Mouse (Mus musculus) liver, embryonic 14.5 days (tissue): ENCODE data around the gene Rims1. TPM values are rescaled to one million over a fixed set of nuclear protein-coding genes. Genes with fewer than 3 reads are reported as not detected.

Source experiments
- ATAC-seq: fragments of 200-750 bp; cut with Nextera tagmentation; 2 replicates; pipeline ENCODE4 v1.8.0; 2017; ENCODE audit warnings: moderate number of reproducible peaks, mild to moderate bottlenecking, moderate library complexity; ENCODE audit not compliant: insufficient read depth
- DNase-seq, 3 experiments: peaks; one replicate each; pipeline ENCODE4 v3.0.0-alpha.2; 2012 to 2013; ENCODE audit warnings: low read depth in 3 of 3, low spot score in 3 of 3
- H3K27ac ChIP-seq: fragments of 300-500 bp; sonication (generic); 2 replicates; pipeline ENCODE4 v1.5.1; 2014; ENCODE audit warnings: moderate library complexity, mild to moderate bottlenecking, control low read depth, inconsistent platforms
- H3K27me3 ChIP-seq: fragments of 300-500 bp; sonication (generic); 2 replicates; pipeline ENCODE4 v1.6.1; 2014; ENCODE audit warnings: mild to moderate bottlenecking, low read length, moderate library complexity; ENCODE audit not compliant: control insufficient read depth, insufficient read depth
- H3K36me3 ChIP-seq: fragments of 300-500 bp; sonication (generic); replicated peaks from 2 replicates; pipeline ENCODE4 v1.6.1; 2014; ENCODE audit warnings: low read depth; ENCODE audit not compliant: control insufficient read depth, insufficient read depth
- H3K4me1 ChIP-seq, 2 experiments: fragments of 200-500 bp in 1 of 2; fragments of 300-500 bp in 1 of 2; sonication (generic) in 1 of 2; replicated peaks; 2 replicates each; pipeline ENCODE4 v1.6.1; 2012 to 2014; ENCODE audit warnings: antibody characterized with exemption in 1 of 2, inconsistent platforms in 1 of 2, low read length in 1 of 2; ENCODE audit not compliant: control insufficient read depth in 2 of 2, insufficient read depth in 2 of 2
- H3K4me2 ChIP-seq: fragments of 300-500 bp; sonication (generic); 2 replicates; pipeline ENCODE4 v1.6.1; 2014; ENCODE audit warnings: low read depth, mild to moderate bottlenecking, control low read depth, moderate library complexity
- H3K4me3 ChIP-seq, 2 experiments: fragments of 200-500 bp in 1 of 2; fragments of 300-500 bp in 1 of 2; sonication (generic) in 1 of 2; 2 replicates each; pipeline ENCODE4 v1.5.1; 2012 to 2014; ENCODE audit warnings: low read depth in 2 of 2, low read length in 2 of 2, mild to moderate bottlenecking in 2 of 2, control low read depth in 1 of 2, inconsistent platforms in 1 of 2, moderate library complexity in 1 of 2; ENCODE audit not compliant: insufficient read depth in 1 of 2
- H3K9ac ChIP-seq: fragments of 300-500 bp; sonication (generic); replicated peaks from 2 replicates; pipeline ENCODE4 v1.6.1; 2014; ENCODE audit warnings: mild to moderate bottlenecking, control low read depth, moderate library complexity
- H3K9me3 ChIP-seq: fragments of 300-500 bp; sonication (generic); 2 replicates; pipeline ENCODE4 v1.6.1; 2016; ENCODE audit warnings: low read length, mixed read lengths; ENCODE audit not compliant: control insufficient read depth
- CTCF ChIP-seq: IDR thresholded peaks from 2 replicates; pipeline ENCODE4 v1.5.1; 2016; ENCODE audit warnings: antibody characterized with exemption, low read depth, control low read depth
- EP300 ChIP-seq: IDR thresholded peaks from 2 replicates; pipeline ENCODE4 v1.6.1; 2016; ENCODE audit warnings: antibody characterized with exemption, low read depth
- WGBS: fragments of 180-500 bp; shearing (Covaris S2); extraction: QIAGEN DNeasy Blood & Tissue Kit; methylation state at CpG from one replicate; pipeline ENCODE4 v1.1.7; 2014; ENCODE audit not compliant: insufficient replicate concordance; 5-methylcytosine and 5-hydroxymethylcytosine counted together
- polyA plus RNA-seq, 2 experiments: library from polyadenylated mRNA; depleted of rRNA in 1 of 2; stranded (reverse) in 1 of 2; unstranded in 1 of 2; fragments of >200 nt; fragmentation: Nextera tagmentation in 1 of 2; extraction: Ambion mirVana in 1 of 2; gene quantifications; 2 replicates each; pipeline versions ENCODE4 v1.2.1 to v1.2.3; 2012 to 2014

Rims1 gene
- polyA plus RNA-seq, 2 experiments = 0.02 TPM; not detected in 1

DNA sequence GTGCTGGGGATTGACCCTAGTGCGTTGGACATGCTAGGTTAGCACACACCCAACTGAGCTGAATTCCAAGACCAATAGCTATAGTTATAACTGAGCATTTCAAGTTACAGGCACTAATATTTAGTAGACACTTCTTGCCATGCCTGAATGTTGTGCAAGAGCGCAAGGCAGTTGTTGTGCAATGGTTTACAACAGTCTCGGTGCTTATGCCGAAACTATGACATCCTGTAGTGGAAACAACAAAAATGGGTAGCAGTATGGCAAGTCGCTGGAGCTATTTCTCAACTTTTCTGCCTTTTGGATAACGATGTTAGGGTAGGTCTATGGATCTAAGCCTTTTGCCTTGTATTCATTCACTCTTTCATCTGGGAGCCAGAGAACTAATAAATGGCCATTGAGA, 68.3 kb downstream of the Rims1 start:
- Histone ChIP-seq H3K9me3 (no peaks in the 10 kb centered on the region), H3K36me3 (no peaks in the 10 kb centered on the region), H3K9ac (no peak overlapping the region), H3K27me3 (no peaks in the 10 kb centered on the region), H3K4me1 (no peaks in the 10 kb centered on the region), H3K4me3 (no peak overlapping the region), H3K4me2 (no peak overlapping the region), H3K27ac (no peak overlapping the region)
- 69% methylated on average over 6 of the region's 6 CpGs for WGBS
- ATAC-seq (no peak), DNase-seq (no peak)
- TF ChIP-seq CTCF (no peak), EP300 (no peak)

DNA sequence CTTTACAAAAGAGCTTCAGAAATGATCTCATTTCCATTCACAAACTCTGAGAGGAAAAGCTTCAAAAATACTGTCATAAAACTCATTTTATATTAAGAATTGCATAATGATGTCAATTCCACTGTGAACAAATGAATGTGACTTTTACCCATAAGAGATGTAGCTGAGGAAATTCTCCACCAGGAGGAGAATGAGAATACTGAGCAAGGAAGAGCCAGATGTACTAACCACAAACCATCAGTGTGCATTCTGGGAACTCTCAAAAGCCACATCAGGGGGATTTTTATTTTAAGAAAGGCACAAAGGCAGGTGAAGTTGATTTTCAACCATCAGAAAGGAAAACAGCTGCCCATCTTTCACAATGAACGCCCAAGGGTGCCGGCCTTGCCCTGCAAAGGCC, 71.4 kb downstream of the Rims1 start:
- Histone ChIP-seq H3K4me2 (no peak overlapping the region), H3K9ac (no peak overlapping the region), H3K4me1 (no peaks in the 10 kb centered on the region), H3K9me3 (no peaks in the 10 kb centered on the region), H3K36me3 (no peaks in the 10 kb centered on the region), H3K27me3 (no peaks in the 10 kb centered on the region), H3K4me3 (no peak overlapping the region), H3K27ac (no peak overlapping the region)
- TF ChIP-seq EP300 (no peak), CTCF (no peak)
- DNase-seq = no peak
- no peak for ATAC-seq
- WGBS = 68% methylated on average over 2 of the region's 2 CpGs

DNA sequence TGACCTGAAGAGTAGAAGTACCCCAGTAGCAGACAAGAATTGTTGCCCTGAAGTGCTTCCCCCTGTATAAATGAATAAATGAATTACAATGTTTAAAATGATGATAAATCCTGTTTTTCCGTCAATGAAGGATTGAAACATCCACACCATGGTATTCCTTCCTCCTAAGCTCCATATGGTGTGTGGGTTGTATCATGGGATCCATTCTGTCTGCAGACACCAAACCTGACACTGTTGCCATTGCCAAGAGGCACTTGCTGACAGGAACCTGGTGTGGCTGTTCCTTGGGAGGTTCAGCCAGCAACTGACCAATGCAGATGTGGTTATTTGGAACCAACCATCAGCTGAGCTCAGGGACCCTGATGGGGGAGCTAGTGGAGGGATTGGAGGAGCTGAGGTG, 72.5 kb downstream of the Rims1 start:
- H3K9me3 ChIP-seq = no peaks in the 10 kb centered on the region
- WGBS = 53% methylated on average over 1 of the region's 1 CpGs

DNA sequence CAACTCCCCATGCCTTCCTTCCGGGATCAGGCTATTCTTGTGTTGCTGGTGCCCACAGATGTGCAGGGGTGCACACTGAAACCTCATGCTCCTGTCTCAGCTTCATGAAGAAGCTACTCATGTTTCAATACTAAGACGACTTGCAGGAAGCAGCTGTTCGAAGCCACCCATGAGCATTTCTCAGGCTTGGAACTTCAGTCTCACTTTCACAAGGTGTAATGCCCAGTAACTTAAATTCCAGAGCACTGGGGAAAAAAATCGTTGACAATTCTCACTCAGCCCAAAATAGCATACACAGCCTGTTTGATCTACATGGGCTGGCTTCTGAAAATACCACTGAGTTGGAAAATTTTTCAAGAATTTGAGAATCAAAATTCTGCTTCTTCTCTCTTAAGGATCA, 77.6 kb downstream of the Rims1 start:
- 51% methylated on average over 4 of the region's 4 CpGs for WGBS
- TF ChIP-seq CTCF = no peak
- no peak for TF ChIP-seq EP300
- no peak overlapping the region for H3K9ac ChIP-seq

More for the DNA sequence above, 72.5 kb downstream of the Rims1 start:
- DNase-seq (no peak), ATAC-seq (no peak)
- H3K27ac ChIP-seq = no peak overlapping the region
- H3K4me2 ChIP-seq = no peak overlapping the region
- no peak for TF ChIP-seq CTCF
- no peak for TF ChIP-seq EP300
- no peak overlapping the region for H3K4me3 ChIP-seq
- no peaks in the 10 kb centered on the region for H3K27me3 ChIP-seq
- H3K4me1 ChIP-seq = no peaks in the 10 kb centered on the region
- no peaks in the 10 kb centered on the region for H3K36me3 ChIP-seq
- H3K9ac ChIP-seq = no peak overlapping the region

DNA sequence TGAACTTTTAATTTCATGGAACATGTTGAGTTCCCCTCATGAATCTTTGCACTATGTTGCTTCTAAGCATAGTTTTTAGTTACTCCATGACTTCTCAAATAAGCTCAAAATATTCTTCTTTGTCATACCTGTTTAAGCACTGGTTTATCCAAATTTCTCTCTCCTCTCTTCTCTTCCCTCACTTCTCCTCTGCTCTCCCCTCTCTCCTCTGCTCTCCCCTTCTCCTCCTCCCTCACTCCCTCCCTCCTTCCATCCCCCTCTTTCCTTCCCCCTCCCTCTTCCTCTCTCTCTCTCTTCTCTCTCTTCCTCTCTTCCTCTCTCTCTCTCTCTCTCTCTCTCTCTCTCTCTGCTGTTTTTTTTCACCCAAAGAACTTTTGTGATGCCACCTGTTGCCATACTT, 84.1 kb downstream of the Rims1 start:
- no peak for DNase-seq

More for the DNA sequence above, 77.6 kb downstream of the Rims1 start:
- Histone ChIP-seq H3K4me1 (no peaks in the 10 kb centered on the region), H3K27me3 (no peaks in the 10 kb centered on the region), H3K9me3 (no peaks in the 10 kb centered on the region), H3K4me2 (no peak overlapping the region), H3K4me3 (no peak overlapping the region), H3K36me3 (no peaks in the 10 kb centered on the region), H3K27ac (no peak overlapping the region)
- no peak for DNase-seq
- ATAC-seq = no peak

DNA sequence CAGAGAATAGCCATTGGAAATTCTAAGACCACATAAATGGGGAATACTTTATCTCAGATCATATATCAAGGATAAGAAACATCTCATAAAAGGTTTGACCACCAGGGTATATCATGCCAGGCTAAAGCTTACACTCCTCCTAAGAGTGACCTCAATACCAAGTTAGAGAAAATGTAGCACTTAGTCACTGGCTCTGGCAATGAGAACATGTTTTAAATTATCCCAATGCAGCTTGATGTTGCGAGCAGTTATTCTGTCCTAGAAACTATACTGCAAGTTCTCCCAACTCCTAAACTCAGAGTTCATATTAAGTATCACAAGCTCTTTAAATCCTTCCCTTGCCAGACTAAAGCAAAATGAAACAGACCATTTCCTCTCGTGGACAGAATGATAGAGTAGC, 85.1 kb downstream of the Rims1 start:
- Histone ChIP-seq H3K9ac (no peak overlapping the region), H3K27me3 (no peaks in the 10 kb centered on the region), H3K4me1 (no peaks in the 10 kb centered on the region), H3K27ac (no peak overlapping the region), H3K9me3 (no peaks in the 10 kb centered on the region), H3K36me3 (no peaks in the 10 kb centered on the region), H3K4me2 (no peak overlapping the region), H3K4me3 (no peak overlapping the region)
- 42% methylated on average over 2 of the region's 2 CpGs for WGBS
- ATAC-seq (no peak), DNase-seq (no peak)
- TF ChIP-seq EP300 (no peak), CTCF (no peak)

More for the DNA sequence above, 84.1 kb downstream of the Rims1 start:
- TF ChIP-seq EP300 (no peak), CTCF (no peak)
- ATAC-seq = no peak
- Histone ChIP-seq H3K4me1 (no peaks in the 10 kb centered on the region), H3K36me3 (no peaks in the 10 kb centered on the region), H3K9ac (no peak overlapping the region), H3K4me2 (no peak overlapping the region), H3K27me3 (no peaks in the 10 kb centered on the region), H3K4me3 (no peak overlapping the region), H3K27ac (no peak overlapping the region), H3K9me3 (no peaks in the 10 kb centered on the region)
